Mouse (Mus musculus) liver, embryonic 14.5 days (tissue): ENCODE measurements at regions not wholly inside any gene's neighbourhood (a gene's known extent, or its start where the extent isn't known, plus 50 kb on each side); places are given as distances from the start of the nearest gene placed in this dataset.

Source experiments
- CTCF ChIP-seq: IDR thresholded peaks from 2 replicates; pipeline ENCODE4 v1.5.1; 2016; ENCODE audit warnings: antibody characterized with exemption, low read depth, control low read depth
- EP300 ChIP-seq: IDR thresholded peaks from 2 replicates; pipeline ENCODE4 v1.6.1; 2016; ENCODE audit warnings: antibody characterized with exemption, low read depth

DNA sequence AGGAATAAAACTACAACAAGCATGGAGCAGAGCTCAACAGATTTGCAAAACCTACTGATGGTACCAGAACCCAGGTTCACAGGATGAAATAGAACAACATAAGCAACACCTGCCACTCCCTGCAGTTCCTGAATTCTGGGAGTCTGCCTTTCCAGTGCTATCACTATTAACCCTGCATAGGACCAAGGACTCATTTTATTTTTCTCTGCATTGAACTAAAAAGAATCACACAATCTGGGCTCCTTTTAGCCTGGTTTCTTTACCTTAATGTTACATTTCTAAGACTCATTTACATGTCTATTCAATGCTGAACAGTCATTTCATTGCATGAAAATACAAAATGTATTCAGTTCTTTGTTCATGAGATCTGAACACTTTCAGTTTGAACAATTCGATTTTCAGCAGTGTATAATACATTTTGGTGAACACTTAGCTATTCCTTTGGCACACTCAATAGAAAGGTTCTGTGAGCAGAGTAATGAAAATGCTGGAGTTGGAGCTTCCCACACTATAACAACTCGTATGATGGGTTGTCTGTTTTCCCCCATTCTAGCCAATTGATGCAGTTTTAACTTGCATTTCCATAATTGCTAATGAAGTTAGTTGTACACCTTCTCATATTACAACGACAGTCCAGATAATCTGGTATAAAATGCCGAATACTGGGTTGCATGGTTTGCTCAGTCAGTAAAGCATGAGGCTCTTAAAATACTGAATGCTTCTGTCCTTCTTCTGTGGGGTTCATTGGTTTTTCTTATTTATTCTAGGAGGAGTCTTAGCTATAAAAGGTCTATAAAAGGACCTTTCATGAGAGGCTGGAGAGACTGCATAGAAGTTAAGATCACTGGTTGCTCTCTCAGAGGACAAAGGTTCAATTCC is 579.5 kb upstream of the B3galt2 start:
- TF ChIP-seq CTCF (no peak), EP300 (no peak)
